Mouse (Mus musculus) left cerebral cortex, adult 18-20 months (tissue): ENCODE results near the gene Tfap4. TPM values are rescaled to one million over a fixed set of nuclear protein-coding genes. Genes with fewer than 3 reads are reported as not detected.
"Not testable (repeated sequence)": the region's sequence is repeated elsewhere in the genome, so short reads cannot be mapped to it uniquely, and the experiment has no call there.

Source experiments
- DNase-seq, 2 experiments: peaks; one replicate each; pipeline ENCODE4 v3.0.0; 2021 to 2022; ENCODE audit warnings: low spot score in 2 of 2, mixed read lengths in 1 of 2
- total RNA-seq, 2 experiments: library from RNA; stranded (reverse); gene quantifications; 2 replicates each; pipeline ENCODE4 v1.2.3; 2021

Tfap4 gene
- total RNA-seq, 2 experiments from 2014 or later, result 3.5 to 3.6 TPM

DNA sequence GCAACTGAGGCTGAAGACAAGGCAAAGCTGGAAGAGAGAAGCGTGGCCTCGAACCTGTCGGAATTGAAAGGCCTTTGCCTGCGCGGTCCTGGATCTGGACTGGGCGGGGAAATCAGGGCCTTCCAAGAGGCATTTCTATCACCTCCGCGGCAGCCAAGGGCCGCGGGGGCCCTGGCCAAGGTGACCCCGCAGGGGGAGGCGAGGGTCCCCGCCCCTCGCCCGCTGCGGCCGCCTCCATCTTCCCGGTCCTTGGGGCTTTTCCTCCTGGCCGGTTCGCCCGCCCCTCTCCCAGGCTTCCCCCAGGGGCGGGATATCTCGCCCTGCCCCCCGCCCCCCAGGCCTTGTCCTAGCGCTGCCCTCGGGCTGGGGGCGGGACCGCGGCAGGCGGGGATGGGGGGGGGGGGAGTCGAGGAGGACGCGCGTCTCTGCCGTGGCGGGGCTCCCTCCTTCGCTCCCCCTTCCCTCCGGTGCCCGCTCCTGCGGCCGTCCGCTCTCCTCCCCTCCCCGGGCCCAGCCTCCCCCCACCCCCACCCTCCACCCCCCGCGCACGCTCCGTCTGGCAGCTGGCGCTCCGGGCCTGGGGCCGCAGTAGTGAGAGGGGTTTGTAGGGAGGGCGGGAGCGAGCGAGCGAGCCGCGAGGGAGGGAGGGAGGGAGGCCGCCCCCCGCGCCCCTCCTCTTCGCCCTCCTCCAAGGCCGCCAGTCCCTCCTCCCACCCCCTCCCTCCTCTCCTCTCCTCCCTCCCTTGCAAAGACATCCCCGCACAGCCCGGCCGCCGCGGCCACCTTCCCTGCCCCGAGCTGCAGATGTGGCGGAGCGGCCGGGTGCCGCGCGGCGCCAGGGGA lies 34.5 kb upstream of the Tfap4 start, which contains the start of gene Glis2:
Gene Glis2 (plus strand): TSS at position 743 of the 843 bp plus-strand sequence.
- DNase-seq, result peak in 1 of 2 experiments; percentile 39

DNA sequence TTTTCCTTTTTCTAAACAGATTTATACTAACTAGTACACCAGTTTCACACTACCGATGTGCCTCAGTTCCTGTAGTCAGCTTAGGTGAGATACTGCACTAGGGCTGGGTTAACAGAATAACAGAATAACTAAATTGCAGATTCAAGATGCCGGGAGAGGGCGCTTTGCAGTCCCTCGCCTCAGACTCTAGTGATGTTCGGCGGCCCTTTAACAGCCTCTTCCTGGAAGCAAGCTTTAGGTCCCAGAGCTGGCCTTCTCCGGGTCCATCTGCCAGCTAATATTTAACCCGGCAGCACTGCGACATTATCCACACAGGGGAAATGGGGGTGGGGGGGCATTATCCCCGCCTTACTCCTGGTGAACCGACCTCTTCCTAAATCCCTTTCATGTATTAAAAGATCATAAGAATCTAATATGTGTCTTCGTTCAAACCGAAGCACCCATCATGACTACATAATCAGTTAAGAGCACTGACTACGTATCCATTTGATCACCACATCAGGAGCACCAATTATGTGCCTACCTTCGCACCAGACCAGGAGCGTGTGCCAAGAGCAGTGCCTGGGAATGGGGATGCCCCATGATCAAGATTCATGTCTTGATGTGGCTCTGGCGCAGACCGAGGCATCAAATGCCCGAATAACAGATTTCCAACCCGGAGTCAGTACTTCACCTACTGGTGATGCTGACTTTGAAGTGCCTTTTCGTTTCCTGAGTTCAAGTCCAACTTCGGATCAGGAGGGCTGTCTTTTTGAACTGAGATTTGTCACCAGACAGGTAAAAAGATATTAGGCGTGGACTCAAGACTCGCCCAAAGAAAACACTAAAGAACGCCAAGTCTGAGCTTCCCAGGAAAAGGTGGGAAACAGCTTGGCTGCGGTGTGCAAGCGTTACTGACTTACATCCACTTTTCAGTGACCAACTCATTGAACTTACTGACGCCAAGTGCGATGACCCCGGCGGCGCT lies 33.5 kb upstream of the Tfap4 start:
- DNase-seq, result peak; percentile 53 to 61

DNA sequence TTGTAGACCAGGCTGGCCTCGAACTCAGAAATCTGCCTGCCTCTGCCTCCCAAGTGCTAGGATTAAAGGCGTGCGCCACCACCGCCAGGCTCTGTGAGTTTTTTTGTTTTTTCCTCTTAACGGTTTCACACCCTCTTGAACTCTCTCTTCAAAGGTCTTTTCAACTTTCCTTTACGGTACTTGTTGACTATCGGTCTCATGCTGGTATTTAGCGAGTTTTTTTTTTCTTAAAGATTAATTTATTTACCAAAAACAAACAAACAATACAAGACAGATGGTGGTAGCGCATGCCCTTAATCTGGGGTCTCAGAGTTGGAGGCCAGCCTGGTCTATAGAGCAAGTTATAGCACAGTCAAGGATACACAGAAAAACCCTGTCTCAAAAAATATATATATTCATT lies 30.6 kb upstream of the Tfap4 start:
- DNase-seq, result no peak

DNA sequence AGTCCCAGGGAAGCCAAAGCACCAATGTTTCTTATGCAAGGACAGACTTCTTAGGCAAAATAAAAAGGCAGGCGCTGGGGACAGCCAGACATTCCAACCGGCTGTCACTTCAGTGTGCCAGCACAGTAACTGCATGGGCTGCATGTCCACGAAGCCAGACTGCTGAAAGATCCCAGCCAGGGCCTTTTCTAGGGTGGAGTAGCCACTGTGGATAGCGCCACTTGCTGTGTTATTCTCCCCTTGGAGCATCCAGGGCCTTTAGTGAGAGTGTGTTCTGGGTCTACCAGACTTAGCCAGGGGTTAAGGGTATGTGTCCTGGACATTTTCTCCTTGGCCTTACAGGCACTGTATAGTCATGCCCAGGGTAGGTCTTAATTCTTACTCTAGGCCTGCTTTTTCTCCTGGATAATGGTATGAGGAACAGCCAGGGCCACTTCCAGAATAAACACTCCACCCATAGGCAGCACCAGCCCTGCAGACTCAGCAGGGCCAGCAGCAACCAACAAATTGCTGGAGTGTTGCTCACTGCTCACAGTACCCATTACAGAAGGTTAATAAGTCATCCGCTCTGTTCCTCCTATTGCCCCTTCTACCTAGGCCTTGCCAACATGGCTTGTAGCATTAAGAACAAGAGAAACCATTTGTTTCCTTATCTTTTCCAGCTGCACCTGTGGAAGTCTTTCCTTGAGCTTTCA lies 28.0 kb upstream of the Tfap4 start:
- no peak for DNase-seq

DNA sequence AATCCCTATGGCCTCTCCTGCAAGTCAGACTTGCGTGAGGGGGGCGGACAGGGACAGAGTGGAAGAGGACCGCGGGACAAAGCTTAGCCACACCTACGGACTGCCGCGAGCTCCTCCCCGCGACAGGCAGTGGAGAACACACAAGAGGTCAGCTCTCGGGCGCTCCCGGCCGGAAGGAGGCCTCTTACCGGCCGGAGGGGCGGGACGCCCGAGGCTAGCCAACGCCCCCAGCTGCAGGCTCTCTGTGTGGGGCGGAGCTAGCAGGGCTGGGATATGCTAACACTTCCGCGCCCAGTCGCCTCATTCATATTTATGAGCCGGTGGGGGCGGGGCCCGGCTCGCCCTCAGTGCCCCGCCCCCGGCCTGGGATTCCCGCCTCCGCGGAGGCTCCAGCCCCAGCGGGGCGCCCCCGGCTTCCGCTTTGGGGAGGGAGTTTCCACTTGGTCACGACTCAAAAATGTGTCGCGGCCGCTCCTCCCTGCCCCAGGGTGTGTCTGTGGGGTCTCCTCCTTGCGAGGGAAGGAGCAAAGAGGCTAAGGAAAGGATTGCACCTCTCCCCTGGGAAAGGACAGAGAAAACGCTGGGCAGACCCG lies 27.0 kb upstream of the Tfap4 start:
- peak; percentile 78 to 89 for DNase-seq

DNA sequence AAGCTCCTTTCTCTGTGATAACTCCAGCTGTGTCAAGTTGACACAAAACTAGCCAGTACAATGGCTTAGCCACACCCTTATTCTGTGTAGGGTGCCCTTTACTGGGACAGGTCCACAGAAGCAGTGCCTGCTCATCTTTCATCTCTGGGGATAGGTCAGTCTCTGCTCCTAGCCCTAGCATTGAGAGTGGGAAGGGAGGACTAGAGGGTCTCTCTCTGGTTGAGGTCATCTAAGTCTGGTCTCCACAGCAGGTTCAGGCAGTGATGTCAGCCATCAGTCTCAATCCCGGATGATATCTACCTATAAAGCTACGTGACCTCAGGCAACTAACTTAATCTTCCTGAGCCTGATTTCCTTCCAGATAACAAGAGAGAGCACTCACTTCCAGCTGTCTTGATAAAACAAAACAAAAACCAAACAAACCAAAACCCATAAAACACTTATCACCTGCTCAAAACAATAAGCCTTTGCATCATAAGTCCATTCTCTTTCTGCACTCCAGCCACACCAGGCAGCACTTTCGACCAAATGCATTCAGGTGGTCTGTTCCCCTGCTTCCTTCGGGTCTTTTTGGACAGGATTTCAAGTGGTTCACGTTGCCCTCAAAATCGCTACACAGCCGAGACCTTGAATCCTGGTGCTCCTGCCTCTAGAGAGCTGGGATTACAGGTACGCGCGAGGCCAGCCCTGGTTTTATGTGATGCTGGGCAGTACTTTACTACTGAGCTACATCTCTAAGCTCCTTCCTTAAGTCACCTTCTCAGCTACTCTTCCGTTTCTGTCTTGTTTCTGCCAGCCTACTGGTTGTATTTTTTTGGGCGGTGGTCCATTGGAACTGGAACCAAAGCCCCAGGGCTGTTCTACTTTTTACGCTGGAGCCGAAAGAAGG lies 26.2 kb upstream of the Tfap4 start:
- no peak for DNase-seq

DNA sequence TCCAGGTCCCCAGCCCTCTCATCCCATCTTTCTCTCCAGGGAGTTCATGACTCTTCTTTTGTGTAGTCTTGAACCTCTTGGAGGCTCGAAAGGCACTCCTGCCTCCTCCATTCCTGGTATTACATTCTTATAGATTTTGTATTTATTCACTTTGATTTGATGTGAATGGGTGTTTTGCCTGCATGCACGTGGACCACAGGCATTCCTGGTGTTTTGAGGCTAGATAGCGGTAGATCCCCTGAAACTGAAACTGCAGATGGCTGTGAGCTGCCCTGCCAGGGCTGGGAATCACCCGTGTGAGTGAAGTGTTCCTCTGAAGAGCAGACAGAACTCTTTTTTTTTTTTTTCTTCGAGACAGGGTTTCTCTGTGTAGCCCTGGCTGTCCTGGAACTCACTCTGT lies 24.8 kb upstream of the Tfap4 start:
- DNase-seq, result no peak

DNA sequence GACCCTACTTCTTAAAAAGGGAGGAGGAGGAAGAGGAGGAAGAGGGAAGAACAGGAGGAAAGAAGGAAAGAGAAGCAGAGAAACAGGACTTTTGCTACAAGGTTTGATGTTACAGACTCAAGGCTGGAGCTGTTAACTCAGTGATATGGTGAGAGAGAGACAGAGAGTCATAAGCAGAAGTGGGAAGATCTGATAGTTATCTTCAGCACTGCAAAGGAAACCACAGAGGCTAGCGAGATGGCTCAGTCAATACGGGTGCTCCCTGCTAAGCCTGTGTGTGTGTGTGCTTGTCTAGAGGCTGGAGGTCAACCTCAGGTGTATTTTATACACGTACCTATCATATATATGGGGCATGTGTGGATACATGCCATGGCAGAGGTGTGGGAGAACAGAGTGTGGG lies 24.2 kb upstream of the Tfap4 start:
- no peak for DNase-seq

DNA sequence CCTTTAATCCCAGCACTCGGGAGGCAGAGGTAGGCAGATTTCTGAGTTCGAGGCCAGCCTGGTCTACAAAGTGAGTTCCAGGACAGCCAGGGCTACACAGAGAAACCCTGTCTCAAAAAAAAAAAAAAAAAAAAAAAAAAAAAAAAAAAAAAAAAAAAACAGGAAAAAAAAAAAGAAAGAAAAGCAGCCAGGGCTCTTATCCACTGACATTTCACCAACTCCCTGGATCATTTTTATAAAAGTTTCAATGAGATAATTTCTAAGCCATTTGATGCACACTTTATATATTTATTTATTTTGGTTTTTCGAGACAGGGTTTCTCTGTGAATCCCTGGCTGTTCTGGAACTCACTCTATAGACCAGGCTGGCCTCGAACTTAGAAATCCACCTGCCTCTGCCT lies 21.5 kb upstream of the Tfap4 start:
- DNase-seq, result not testable (repeated sequence)

DNA sequence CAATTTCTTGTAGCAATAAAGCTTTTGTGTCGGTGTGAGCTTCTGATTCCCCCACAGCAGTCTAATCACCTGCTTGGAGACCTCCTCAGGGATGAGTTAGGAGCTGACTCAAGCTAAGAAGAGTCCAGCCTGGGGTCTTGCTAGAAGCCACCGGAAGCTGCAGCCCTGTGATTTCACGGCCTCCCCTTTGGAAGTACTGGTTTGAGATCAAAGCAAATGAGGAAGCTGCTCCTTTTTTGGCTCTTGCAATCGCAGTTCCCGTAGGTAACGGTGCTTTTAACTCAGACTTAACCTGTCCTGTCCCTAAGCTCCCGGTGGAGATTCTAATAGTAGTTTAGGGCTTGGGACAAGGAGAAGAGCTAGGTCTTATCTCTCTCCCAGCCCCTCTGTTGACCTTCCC lies 19.0 kb upstream of the Tfap4 start:
- no peak for DNase-seq

DNA sequence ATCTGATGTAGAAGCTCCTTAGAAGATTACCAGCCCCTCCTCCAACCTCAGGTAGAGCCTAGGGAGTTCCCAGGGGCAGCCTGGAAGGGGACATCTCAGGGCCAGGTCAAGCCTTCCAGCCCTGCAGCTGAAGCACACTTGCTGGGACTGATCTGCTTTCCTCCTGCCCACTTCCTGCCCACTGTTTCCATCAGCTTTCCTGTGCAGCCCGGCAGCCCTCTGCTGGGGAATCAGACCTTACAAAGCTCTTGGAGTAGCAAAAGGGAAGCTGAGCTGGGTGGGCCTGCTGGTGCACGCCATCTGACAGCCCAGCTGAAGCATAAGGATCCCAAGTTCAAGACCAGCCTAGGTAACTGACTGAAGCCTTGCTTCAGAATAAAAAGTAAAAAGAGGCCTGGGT lies 17.2 kb upstream of the Tfap4 start:
- no peak for DNase-seq

DNA sequence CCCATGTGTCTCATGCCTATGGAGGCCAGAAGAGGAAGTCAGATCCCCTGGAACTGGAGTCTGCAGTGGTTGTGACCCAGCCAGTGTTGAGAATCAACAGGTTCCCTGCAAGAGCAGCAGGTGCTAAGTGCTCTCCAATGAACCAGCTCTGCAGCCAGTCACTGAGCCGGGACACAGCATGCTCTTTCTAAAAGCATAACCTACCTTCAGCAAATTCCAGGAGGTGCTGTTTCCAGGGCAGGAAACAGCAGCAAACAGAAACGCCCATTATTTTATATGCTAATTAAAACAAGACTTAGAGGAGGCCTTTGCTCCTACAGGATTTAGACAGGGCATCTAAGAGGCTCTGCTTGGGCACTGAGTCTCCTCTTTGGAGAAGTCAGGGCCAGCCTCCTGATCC lies 16.4 kb upstream of the Tfap4 start:
- no peak for DNase-seq

DNA sequence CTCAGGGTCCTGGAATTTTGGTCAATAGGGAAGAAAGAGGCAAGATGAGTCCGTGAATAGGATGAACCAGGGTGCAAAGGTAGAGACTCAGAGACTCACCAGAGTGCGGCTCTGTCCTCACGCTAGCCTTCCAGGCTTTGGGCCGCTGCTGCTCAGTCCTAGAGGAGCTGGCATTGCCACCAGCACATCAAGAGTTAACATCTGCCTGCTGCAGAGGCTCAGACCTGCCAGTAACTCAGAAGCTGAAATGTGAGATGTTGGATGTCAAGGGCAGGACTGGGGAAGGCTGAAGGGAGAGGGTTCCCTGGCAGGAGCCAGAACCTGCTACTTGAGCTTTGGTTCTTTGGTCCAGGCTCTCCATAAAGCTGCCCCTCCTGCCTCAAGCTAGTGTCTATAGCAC lies 11.1 kb upstream of the Tfap4 start:
- DNase-seq, result no peak

DNA sequence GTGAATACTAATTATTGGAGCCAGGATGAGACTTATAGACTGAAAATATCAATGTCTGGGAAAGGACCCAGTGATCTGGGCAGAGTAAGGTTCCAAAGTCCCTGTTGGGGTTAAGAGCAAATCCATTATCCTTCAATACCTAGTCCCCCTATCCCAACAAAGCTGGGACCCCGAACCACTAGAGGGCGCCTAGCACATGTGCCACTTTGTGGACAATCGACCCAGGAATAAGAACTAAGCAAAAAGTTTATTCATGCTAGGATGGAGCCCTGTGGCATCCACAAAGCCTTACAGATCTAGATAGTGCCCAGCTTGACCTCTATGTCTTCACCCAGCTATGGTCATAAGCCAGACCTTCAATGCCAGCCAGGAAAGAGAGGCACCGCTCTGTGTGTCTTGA lies 8.3 kb upstream of the Tfap4 start:
- peak; percentile 68 to 86 for DNase-seq

DNA sequence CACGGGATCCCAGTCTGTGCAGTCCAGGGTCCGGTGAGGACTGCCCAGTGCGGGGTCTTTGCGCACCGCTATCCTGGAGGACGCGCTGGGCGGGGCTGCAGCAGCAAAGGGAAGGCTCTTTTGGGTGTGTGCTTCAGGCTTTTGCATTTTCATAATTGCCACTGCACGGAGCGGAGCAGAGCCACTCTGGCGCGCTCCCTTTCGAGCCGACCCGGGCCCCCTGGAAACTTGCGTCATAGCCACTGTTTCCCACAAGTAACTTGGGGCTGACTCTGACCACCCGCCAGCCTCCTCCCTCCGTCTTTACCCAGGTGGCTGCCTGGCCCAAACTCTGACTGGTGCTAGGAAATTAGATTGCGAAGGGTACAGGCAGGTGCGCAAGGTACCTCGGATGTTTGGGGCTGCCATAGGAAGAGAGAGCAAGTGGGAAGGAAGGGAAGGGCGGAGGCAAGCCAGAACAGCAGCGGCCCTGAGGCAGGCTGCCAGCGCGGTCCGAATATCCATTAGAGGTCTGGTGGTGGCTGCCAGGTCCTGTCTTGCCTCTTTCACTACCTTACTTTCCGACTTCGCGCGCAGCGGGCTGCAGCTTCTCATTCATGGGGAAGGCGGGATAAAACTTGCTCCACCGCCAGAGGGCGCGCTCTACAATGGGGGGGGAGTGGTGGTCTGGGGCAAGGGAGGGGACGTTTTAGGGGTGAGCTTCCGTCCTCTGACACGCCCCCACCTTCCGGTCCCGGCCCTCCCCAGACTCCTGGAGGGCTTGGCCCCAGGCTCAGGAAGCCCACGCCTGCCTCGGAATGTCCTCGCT lies 695 bp upstream of the Tfap4 start:
- peak; percentile 38 to 41 for DNase-seq

DNA sequence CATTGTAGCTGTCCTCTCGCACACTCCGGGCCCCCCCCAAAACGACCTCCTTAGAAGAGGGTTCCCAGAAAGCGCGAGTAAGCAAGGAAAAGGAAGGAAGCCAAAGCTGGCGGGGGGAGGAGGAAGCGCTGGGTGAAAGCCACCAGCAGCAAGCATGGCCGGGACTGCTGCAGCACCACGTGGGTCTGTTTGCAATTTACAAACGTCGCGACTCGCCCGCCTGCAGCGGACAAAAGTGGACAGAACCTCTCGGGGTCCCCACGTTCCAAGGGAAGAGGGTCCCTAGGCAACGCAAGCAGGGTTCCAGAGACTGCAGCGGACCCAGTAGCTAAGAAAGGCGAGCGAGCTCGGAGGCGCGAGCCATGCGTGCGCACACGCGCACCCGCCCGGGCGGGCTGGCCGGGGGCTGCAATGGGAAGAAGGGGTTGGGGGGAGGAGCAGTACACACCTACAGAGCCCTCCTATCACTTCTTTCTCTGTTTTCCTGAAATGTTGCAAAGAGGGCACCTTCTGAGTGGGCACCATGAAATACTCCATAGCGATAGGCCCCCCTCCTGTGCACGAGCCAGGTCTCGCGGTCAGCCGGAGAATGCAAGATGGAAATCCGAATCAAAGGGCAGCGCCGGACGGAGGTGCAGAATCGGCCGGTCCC lies 548 bp downstream of the Tfap4 start:
- peak; percentile 61 to 70 for DNase-seq

DNA sequence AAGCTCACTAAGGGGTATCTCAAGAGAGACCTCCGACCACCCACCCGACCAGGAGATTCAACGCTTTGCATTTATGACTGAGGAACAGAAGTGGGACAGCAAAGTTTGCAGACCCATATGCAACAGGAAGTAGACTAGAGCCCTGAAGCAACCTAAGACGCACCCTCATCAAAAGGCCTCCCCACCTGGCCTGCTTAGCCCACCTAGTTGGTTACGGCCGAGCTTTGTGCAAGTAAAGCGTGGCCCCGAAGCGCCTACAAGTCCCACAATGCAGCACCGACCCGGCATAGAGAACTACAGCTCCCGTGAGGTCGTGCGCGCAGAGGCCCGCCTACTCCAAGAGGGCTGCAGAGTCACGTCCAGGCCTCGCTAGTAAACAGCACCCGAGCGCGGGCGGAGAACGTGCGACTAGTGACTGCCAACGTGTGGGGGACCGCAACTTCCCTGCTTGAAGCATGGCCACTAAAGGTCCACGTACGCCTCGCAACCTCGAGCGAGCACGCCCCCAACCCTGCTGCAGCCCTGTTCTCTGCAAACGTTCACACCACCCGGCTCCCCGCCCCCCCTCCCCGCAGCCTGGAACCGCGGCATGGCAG lies 1.2 kb downstream of the Tfap4 start:
- DNase-seq, result peak; percentile 90 to 93

DNA sequence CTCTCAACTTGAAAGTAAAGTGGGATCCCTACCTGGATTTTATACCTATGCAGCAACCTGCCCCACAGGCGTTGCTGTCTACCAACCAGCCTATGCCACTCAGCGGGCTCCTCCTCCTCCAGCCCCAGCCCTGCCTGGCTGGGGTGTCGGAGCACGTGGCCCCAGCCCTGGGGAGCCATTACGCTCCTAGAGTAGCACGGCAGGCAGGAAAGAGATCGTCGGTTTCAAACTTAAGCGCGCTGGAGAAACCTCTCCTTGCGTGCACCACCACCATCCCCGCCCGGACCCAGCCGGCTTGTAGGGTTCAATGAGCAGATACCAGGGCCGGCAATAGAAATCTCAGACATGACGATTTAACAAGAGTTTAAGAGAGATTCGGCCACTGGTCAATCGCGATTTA lies 1.7 kb downstream of the Tfap4 start:
- DNase-seq, result peak; percentile 41 to 56
